Mouse (Mus musculus): Measurements from ENCODE around the gene Atxn7.
"Not testable (repeated sequence)": the region's sequence is repeated elsewhere in the genome, so short reads cannot be mapped to it uniquely, and the experiment has no call there.

Gene Atxn7

DNA sequence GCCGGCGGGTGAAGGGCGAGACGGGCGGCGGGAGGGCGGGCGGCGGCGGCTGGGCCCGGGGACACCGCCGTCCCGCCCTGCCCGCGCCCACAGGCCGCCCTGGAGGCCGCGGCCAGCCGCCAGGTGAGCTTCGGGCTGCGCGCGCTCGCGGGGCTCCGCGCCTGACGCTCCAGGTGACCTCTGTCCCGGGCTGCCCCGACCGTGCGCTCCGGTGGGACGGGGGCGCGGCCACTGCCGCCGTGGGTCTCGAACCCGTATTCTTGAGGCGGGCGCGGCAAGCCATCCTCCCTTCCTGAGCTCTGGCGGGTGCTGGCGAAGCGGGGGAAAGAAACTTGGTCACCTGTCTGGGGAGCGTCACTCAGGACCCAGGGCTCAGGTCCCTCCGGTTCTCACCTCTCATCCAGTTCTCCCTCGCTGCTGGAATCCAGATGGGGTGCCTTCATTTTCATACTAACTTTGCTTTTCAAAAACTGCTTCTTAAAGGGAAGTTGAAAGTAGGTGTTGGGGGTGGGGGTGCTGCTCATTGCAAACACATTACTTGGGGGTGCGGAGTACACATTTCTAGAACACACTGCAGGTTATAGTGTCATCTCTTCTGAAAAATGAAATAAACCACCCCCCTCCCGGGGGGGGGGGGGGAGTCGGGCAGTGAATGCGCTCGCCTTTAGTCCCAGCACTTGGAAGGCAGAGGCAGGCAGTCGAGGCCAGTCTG, at the start of gene Atxn7, which contains the start of gene Thoc7:
Gene Atxn7 (plus strand): TSS at position 40 of the 712 bp plus-strand sequence.
Gene Thoc7 (minus strand): TSS at position 452 of the 712 bp plus-strand sequence.
- peak; percentile 55 for DNase-seq (ENCODE audit: low read depth, low spot score)

DNA sequence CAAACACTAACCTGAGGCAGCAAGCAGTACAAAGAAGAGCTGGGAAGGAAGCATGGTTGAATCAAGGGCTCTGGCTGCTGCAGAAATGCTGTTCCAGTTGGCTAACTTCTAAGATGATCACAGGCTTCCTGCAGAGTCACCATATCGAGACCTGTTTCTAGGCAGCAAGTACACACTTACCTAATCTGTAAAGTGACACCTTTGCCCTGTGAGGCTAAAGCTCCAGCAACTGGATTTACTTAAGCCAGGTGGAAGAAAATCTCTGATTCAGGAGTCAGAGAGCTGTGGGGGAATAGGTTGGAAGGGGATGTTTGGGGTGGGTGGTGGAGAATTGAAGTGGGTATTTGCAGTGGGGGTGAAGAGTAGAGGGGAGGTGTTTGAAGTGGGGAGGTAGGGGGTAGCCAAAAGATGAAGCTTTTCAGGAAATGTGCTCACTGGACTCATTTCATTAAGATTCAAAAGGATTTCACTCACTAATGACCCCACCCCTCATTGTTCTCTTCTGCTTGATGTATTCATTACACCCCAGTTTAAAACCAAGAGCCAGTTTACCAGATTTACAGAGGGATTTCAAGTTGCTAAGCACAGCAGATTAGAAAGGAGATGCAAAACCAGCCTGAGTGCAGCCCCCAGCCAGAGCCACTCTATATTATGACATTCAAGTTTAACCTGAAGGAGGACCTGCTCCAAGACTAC, 46.7 kb upstream of the Atxn7 start, which contains the start of gene Gm281:
Gene Gm281 (minus strand): TSS at position 92 of the 696 bp plus-strand sequence.
- DNase-seq (ENCODE audit: low read depth, low spot score): no peak

DNA sequence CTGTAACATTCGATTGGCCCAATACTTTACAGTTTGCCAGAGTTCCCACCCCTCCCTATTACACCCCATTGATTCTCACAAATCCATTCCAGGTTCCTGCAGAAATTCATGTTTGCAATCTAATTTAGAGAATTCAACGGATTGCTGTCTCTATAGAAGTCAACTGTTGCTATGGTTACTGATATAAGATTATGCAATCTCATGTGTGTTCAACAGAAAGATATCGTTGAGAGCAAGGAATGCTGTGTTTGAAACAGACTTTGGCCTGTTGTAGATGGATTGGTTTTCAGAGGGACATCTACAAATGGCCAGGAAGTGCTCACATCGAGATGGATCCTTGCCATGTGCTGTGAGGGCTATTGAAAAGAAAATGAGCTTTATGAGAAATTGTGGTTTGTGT, 46.0 kb upstream of the Atxn7 start:
- DNase-seq (ENCODE audit: low read depth, low spot score): no peak

DNA sequence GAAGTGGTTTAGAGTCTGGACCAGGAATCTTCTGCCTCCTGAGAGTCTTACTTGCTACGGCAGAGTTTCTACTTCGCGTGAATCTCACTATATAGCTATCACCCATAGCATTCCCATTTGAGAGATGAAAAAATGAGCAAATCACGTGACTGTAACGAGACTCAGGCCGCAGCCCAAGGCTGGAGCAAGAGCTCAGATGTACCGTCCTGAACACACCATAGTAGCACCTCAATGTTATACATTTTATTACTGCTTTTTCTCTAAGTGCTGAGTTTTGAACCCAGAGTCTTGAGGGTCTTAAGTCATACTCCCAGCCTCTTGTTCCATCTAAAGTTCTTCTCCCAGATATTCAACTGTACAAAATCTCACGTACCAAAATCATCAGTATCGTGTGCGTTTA, 44.0 kb upstream of the Atxn7 start:
- no peak for DNase-seq (ENCODE audit: low read depth, low spot score)

DNA sequence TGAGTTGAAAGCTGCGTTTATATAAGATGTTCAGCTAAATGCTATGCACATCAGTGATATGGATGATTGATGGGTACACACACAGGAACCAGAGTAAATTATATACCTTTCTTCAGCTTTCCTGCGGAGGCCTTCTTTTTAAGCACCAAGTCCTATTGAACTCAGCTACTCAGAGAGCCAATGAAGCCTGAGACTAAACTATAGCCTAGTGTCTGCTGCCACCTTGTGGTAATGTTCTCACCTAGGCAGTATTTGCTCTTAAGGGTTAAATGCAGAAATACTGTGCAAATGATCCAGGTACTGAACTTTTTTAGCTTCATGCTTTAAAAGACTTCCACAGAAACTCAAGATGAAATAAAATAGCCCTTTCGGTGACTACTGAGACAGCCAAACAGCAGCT, 43.6 kb upstream of the Atxn7 start:
- DNase-seq (ENCODE audit: low read depth, low spot score): peak; percentile 77

DNA sequence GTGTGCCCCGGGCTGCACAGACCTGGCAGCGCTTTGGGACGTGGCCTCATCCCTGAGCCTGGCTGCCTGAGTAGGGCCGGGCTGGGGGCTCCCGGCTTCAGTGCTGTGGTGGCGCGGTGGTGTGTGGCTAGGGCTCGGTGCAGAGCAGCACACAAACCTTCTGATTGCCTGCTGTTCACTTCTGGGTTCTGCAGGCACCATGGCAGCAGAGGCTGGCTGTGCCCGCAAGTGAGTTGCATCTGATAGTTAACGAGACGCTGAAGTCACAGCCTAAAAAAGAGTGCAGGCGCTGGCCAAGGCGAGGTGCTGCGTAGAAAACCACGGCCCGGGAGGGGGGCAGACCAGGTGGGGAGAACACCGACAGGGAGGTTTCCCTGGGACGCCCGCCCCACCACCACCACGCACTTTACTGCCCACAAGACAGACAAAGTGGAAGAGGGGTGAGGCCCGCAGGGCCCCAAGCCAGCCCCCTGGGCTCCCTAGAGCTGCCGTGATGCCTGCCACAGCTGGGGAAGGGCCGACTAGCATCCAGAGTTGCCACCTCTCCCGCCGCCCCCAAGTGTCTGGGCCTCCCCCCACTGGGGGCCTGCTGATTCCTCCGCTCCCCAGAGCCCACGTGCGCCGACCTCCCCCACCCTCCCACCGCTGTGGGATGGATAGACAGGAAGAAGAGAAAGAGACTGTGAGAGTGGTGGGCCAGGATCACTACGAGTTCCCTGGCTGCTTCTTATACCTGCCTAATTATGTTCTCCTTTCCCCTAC, 27.8 kb upstream of the Atxn7 start:
- peak; percentile 37 for DNase-seq (ENCODE audit: low read depth, low spot score)

DNA sequence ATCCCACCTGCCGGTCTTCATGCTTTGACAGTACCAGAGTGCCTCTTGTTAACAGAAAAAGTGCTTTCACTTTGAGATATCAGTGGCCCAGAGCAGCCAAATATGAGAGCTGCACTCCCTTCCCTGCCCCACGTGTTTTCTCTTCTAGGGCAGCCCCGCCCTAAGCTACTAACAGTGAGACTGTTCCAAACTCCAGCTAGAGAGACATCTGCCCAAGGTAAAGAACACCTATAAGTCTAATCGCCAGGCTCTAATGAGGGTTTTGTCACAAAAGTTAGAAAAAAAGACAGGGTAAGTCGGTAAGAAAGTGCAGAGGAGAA, 27.2 kb upstream of the Atxn7 start:
- peak; percentile 27 for DNase-seq (ENCODE audit: low read depth, low spot score)

DNA sequence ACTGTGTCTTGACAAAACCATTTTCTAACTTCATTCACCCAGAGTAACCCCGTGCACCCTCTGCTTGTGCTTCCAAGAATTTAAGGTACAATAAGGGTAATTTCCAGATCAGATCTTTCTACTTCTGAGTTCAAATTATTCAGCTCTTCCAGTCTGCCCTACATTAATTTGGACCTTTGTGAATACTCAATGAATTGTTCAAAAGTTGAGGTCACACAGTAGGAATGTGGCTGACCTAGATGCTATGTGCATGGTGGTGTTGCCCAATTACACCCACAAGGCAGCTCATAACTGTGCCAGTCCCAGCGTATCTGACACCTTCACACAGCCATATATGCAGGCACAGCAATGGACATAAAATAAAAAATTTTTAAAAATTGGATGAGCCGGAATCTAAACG, 16.6 kb upstream of the Atxn7 start:
- no peak for DNase-seq (ENCODE audit: low read depth, low spot score)

DNA sequence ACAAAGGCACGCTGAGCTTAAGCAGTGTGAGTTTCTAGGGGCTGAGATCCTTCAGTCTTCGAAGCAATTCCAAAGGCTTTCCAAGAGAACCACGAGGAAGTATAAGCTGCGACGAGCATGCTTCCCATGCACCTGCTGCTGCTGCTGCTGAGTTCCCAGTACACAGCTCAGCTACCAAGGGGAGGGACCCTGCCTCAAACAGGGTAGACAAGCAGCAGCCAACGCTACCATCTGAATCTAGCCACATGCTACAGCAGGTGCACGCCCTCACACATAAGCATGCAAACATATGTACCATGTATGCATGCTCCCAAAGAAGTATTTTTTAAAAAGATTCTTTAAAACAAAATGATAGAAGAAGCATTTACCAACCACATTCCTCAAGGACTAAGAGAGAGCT, 12.9 kb upstream of the Atxn7 start:
- no peak for DNase-seq (ENCODE audit: low read depth, low spot score)

DNA sequence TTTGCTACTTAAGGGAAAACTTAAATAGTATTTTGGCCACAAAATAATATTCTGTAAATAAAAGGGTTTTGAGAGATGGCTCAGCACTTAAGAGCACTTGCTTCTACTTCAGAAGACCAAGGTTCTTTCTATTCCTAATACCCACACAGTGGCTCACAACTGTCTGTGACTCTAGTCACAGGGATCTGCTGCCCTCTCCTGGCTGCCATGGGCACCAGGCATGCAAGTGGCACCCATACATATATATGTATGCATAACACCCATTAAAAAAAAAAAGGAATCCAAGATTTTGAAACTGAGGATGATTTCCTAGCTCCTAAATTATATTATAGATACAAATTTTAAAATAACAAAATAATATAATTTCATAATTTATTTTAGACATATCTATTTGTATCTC, 10.8 kb upstream of the Atxn7 start:
- DNase-seq (ENCODE audit: low read depth, low spot score): peak; percentile 73

DNA sequence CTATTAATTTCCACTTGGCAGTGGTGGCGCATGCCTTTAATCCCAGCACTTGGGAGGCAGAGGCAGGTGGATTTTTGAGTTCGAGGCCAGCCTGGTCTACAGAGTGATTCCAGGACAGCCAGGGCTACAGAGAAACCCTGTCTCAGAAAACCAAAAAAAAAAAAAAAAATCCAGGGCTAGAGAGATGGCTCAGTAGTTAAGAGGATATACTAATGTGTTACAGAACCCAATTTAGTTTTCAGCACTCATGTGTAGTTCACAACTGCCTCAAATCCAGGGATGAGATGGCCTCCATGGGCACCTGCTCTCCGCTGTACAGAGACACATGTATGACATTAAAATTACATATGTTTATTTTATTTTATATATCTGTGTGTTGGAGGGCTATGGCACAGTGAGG, 9.1 kb upstream of the Atxn7 start:
- not testable (repeated sequence) for DNase-seq (ENCODE audit: low read depth, low spot score)

DNA sequence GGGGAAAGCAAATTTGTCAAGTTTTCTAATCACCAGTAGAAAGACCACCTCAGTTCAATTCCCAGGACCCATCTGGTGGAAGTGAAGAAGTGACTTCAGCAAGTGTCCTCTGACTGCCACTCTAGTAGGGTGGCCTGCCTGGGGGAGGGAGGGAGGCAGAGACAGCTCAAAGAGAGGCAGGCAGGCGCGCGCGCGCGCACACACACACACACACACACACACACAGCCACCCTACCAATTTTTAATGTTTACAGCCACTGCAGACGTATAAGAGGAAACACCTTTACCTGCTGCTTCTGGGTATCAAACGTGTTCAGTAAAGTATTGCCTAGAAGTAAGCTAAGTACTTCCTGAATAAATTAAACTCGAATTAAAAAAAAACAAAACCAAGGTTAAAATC, 1.2 kb upstream of the Atxn7 start:
- peak; percentile 71 for DNase-seq (ENCODE audit: low read depth, low spot score)

DNA sequence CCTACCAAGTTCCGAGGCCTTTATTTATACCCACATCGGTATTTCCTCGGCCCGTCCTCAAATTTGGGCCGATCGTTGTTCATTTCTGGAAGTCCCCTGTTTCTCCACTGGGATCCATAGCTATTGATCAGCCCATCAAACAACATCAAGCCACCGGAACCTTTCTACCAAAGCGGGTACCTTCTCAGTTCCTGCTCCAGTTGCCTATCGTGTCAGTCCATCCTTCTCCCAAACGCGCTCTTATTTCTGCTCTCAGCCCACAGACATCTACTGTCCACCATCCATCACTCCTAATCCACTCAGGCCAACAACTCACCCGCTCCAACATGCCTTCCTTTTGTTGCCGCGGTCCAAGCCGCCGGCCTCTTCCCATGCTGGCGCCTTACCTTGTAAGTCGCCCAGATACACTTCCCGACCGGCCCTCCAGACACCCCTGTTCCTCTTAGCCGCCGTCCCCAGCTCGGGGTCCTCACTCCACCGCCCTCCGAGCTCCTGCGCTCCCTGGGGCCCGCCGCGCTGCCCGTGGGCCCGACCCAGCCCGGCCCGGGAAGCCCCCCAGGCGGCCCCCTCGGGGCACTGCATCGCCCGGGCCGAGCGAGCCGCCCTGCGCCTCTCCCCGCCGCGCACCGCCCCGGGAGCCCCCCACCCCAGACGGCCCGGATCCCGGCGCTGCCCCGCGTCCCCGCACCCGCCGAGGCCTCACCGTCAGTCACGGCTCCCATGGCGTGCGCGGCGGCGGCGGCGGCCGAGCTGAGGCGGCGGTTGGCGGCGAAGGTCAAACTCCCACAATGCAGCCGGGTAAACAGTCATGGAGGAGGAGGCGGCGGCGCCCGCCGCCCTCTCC, 536 bp upstream of the Atxn7 start:
- peak; percentile 84 for DNase-seq (ENCODE audit: low read depth, low spot score)

DNA sequence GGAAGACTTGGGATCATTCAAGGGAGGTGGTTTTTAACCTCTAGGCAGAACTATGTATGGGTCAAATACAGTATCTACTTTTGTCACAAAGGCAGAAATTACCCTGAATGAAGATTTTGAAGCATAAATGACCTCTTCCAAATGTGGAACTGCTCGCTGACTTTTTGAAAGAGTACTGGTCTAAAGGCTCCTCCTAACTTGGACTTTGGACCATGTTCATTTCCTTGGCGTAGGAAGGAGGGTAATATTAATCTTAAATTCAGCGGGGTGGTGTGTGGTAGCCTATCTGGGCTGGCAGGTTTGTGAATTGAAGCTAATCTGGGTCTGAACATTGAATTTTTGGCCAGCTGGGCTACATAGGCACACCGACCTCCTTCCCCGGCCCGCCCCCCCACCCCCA, 1.2 kb downstream of the Atxn7 start:
- DNase-seq (ENCODE audit: low read depth, low spot score): no peak

DNA sequence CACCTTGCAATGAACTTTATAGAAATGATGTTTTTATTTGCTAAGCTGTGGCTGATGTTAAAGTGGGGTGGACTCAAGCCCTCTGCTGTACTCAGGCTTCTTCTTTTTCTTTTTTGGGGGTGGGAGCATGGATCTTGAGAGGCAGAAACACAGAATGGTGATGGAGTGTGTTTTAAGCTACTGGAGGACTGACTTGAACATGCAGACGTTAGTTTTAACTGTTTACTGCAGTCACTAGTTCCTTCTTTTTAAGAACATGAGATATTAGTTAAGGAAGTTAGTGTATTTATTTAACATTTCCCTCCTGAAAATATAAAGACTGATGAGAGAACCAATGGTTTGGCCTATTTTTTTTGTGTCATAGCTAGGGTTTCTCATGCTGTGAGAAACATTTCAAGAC, 2.3 kb downstream of the Atxn7 start:
- no peak for DNase-seq (ENCODE audit: low read depth, low spot score)

DNA sequence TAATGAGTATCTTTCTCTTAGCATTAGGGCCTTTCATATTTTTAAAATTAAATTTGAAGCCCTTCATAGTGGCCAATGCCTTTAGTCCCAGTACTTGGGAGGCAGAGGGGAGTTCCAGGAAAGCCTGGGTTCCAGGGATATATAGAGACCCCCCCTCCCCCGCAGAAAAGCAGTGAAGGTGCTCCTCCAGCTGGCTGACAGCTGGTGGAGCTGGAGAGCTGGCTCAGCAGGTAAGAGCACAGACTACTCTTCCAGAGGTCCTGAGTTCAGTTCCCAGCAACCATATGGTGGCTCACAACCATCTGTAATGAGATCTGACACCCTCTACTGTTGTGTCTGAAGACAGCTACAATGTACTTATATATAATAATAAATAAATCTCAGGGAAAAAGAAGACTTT, 6.4 kb downstream of the Atxn7 start:
- peak; percentile 46 for DNase-seq (ENCODE audit: low read depth, low spot score)

DNA sequence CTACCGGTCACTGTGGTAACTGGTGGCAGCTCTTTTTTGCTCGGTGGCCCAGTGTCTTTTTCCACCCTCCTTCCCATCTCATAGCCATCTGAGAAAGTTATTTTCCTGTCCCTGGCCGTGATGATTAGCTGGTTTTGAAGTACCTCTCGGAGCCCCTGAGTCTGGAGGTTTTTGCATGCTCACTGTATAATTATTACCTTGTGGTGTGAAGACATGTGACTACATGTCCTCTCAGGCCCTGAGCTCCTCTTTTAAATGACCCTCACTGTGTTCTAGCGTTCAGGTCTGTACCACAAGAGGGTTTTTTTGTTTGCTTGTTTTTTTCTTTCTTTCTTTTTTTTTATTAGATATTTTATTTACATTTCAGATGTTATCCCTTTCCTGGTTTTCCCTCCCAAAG, 7.2 kb downstream of the Atxn7 start:
- no peak for DNase-seq (ENCODE audit: low read depth, low spot score)

DNA sequence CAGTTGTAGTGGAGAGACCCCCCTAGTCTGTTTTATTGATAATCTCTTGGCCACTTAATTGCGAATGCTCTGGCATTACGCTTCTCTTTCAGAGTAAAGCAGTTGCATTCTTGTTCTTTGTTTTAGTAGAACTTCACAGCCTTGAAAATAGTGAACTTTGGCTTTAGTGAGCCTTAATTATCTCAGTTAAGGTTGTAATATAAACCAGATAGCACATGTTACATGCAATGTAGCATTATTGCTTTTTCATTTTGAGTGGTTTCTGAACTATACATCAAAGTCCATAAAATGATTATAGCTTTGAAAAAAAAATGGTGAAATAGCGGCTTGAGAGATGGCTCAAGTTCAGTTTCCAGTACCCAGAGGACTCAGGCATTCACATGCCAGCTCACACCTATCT, 9.3 kb downstream of the Atxn7 start:
- DNase-seq (ENCODE audit: low read depth, low spot score): no peak

DNA sequence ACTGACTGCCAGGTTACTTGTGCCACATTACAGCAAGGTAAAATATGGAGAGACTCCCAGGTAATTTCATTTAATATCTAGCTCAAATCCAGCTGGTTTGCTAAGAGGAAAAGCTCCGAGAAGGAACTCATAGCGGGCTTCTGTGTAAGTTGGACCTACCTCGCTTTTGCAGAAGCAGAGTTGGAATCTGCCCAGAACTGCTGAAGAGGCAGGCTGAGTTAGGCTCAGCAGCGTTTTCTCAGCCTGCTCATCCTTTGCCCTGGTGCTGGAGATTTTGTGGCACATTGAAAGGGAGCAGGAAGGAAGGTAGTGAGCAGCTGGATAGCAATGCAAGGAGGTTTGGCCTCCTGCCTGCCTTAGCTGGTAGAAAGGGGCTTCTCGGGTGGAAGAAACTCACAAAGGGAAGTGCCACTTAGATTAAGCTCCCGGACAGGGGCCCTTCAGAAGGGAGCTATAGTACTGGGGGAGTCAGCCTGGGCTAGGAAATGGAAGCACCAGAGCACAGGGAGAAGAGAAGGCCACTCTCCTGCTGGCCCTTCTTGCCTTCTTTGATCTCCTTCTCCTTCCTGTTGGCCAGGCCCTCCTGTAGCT, 10.5 kb downstream of the Atxn7 start:
- no peak for DNase-seq (ENCODE audit: low read depth, low spot score)

DNA sequence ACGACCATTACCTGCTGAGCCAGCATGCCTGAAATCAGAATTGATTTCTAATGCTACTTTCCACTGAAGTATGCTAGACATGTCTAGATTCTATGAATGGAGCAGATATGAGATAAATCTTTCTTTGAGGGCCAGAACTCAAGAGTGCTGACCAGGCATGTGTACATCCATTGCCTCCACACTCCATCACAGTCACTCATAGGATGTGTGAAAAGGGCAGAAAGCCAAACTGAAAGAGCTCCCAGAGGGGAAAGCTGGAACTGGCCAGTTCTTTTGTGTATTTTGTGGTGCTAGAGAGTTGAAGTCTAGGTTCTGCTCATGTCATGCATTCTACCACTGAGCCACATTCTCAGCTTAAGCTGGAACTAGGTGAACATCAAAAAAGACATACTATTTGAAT, 16.3 kb downstream of the Atxn7 start:
- DNase-seq (ENCODE audit: low read depth, low spot score): no peak

DNA sequence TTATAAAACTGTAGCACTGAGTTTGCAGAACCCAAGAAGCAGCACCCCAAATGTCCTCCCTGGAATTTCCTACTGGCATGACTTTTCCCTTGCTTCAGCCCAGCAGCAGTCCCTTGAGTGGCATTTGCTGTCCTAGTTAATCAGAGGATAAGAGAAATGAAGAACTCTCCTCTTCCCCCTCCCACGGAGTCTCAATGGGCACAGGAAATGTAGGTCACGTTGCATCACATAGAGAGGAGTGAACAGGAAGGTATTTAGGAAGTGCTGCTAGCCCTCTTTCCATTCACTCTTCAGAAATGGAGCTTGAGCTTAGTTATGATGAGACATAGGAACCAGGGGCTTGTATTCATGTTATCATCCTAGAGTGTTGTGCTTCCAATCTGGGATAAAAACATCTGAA, 20.0 kb downstream of the Atxn7 start:
- DNase-seq (ENCODE audit: low read depth, low spot score): peak; percentile 51
